Mouse (Mus musculus): ENCODE results near the gene Scarb2. TPM values are rescaled to one million over a fixed set of nuclear protein-coding genes. Genes with fewer than 3 reads are reported as not detected.

Gene Scarb2
- total RNA-seq, 2 experiments from 2014 or later = 79.5 to 88.4 TPM

- peak in 1 of 2 experiments; percentile 27 for DNase-seq
Observed at GRCm38 (mm10) chr5:92495291-92495690, 11.3 kb downstream of the Scarb2 start.

- peak; percentile 69 to 78 for DNase-seq
Observed at GRCm38 (mm10) chr5:92493423-92493822, 13.2 kb downstream of the Scarb2 start.

GRCm38 (mm10) chr5:92490779-92491178 lies 15.9 kb downstream of the Scarb2 start:
- no peak for DNase-seq

GRCm38 (mm10) chr5:92490304-92490703 lies 16.3 kb downstream of the Scarb2 start:
- no peak for DNase-seq

GRCm38 (mm10) chr5:92489503-92489902 lies 17.1 kb downstream of the Scarb2 start:
- no peak for DNase-seq

- DNase-seq = peak in 1 of 2 experiments; percentile 54
Observed at GRCm38 (mm10) chr5:92488961-92489360, 17.7 kb downstream of the Scarb2 start.

GRCm38 (mm10) chr5:92488408-92488807 lies 18.2 kb downstream of the Scarb2 start:
- no peak for DNase-seq

- DNase-seq = peak; percentile 69 to 77
Observed at GRCm38 (mm10) chr5:92486758-92487157, 19.9 kb downstream of the Scarb2 start.

- DNase-seq = no peak
Observed at GRCm38 (mm10) chr5:92484880-92485279, 21.8 kb downstream of the Scarb2 start.

GRCm38 (mm10) chr5:92472863-92473262 lies 33.8 kb downstream of the Scarb2 start:
- DNase-seq = no peak

- no peak for DNase-seq
Observed at GRCm38 (mm10) chr5:92471531-92471930, 35.1 kb downstream of the Scarb2 start.

- no peak for DNase-seq
Observed at GRCm38 (mm10) chr5:92469201-92470130, 37.2 kb downstream of the Scarb2 start.

GRCm38 (mm10) chr5:92468234-92468633 lies 38.4 kb downstream of the Scarb2 start:
- no peak for DNase-seq

- no peak for DNase-seq
Observed at GRCm38 (mm10) chr5:92467102-92467766, 39.4 kb downstream of the Scarb2 start.

GRCm38 (mm10) chr5:92465511-92465910 lies 41.1 kb downstream of the Scarb2 start:
- DNase-seq = no peak

- peak; percentile 63 to 81 for DNase-seq
Observed at GRCm38 (mm10) chr5:92461321-92461720, 45.3 kb downstream of the Scarb2 start.

- no peak for DNase-seq
Observed at GRCm38 (mm10) chr5:92458726-92459125, 47.9 kb downstream of the Scarb2 start.

- DNase-seq = no peak
Observed at GRCm38 (mm10) chr5:92457410-92457809, 49.2 kb downstream of the Scarb2 start.

GRCm38 (mm10) chr5:92452876-92453275 lies 53.8 kb downstream of the Scarb2 start:
- DNase-seq = no peak

GRCm38 (mm10) chr5:92446736-92447135 lies 59.9 kb downstream of the Scarb2 start:
- no peak for DNase-seq

GRCm38 (mm10) chr5:92445016-92445415 lies 61.6 kb downstream of the Scarb2 start:
- no peak for DNase-seq

- peak in 1 of 2 experiments; percentile 25 for DNase-seq
Observed at GRCm38 (mm10) chr5:92442914-92443313, 63.7 kb downstream of the Scarb2 start.

- peak; percentile 73 to 76 for DNase-seq
Observed at GRCm38 (mm10) chr5:92441494-92441893, 65.1 kb downstream of the Scarb2 start.
